In the genomic region with DNA sequence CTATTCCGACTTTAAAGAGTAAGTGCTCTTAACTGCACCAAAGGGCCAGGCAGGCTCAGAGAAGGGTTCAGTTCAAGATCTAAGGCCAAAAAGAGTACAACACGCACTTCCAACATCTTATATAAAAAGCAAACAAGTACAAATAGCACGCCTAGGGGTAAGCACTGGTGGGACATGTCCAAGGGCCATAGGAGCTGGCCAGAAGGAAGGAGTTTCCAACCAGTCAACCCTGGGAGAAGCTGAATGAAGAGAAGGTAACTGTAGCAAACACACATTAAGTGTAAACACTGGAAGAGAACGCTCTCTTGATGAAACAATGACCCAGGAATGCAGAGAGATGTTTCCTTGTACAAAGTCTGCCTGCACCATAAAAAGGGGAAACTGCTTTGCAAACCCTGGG, we compare ENCODE assay signal across 13 mouse cellular contexts.
"Had no signal": no experiment of that assay in that cellular context is flagged by ENCODE, and none has a peak within 500 bp of the region (broad histone marks: within the 10 kb centered on the region; RNA-seq: fewer than 3 reads in every experiment).

No protein-coding gene starts in this region.

- H3K4me2 ChIP-seq: liver, embryonic 12.5 days; midbrain, embryonic 11.5 days; midbrain, embryonic 13.5 days; midbrain, embryonic 15.5 days; neural tube, embryonic 12.5 days; stomach, embryonic 15.5 days had no signal

- H3K9ac ChIP-seq: liver, embryonic 12.5 days; liver, embryonic 14.5 days; midbrain, embryonic 13.5 days; midbrain, embryonic 15.5 days; neural tube, embryonic 12.5 days; stomach, embryonic 15.5 days had no signal

- H3K4me3 ChIP-seq: liver, embryonic 12.5 days; megakaryocyte, embryonic 14.5 days; midbrain, embryonic 13.5 days; midbrain, embryonic 15.5 days; neural tube, embryonic 12.5 days; stomach, embryonic 15.5 days had no signal

- H3K27ac ChIP-seq: liver, embryonic 12.5 days; liver, embryonic 14.5 days; macrophage; midbrain, embryonic 13.5 days; midbrain, embryonic 15.5 days; neural tube, embryonic 12.5 days; stomach, embryonic 15.5 days had no signal

- H3K9me3 ChIP-seq: liver, embryonic 12.5 days; megakaryocyte, embryonic 14.5 days; midbrain, embryonic 13.5 days; midbrain, embryonic 15.5 days; neural tube, embryonic 12.5 days; stomach, embryonic 15.5 days had no signal

- DNase-seq: right cerebral cortex, postnatal 14 days; thymus, adult 18-20 months; thymus, postnatal 14 days; thymus, postnatal 36 days had no signal

- H3K4me1 ChIP-seq: midbrain, embryonic 15.5 days; neural tube, embryonic 12.5 days; stomach, embryonic 15.5 days had no signal

- ATAC-seq: liver, embryonic 12.5 days; midbrain, embryonic 13.5 days; midbrain, embryonic 15.5 days had no signal

- H3K27me3 ChIP-seq: liver, embryonic 12.5 days; megakaryocyte, embryonic 14.5 days; midbrain, embryonic 13.5 days; midbrain, embryonic 15.5 days; neural tube, embryonic 12.5 days; stomach, embryonic 15.5 days had no signal
